Mouse (Mus musculus) heart, postnatal 0 days (tissue): ENCODE measurements at regions not wholly inside any gene's neighbourhood (a gene's known extent, or its start where the extent isn't known, plus 50 kb on each side); places are given as distances from the start of the nearest gene placed in this dataset.

Source experiments
- CTCF ChIP-seq: IDR thresholded peaks from 2 replicates; pipeline ENCODE4 v1.5.1; 2016; ENCODE audit warnings: antibody characterized with exemption, control low read depth, low read depth
- EP300 ChIP-seq: IDR thresholded peaks from 2 replicates; pipeline ENCODE4 v1.6.1; 2016; ENCODE audit warnings: antibody characterized with exemption, low read depth

DNA sequence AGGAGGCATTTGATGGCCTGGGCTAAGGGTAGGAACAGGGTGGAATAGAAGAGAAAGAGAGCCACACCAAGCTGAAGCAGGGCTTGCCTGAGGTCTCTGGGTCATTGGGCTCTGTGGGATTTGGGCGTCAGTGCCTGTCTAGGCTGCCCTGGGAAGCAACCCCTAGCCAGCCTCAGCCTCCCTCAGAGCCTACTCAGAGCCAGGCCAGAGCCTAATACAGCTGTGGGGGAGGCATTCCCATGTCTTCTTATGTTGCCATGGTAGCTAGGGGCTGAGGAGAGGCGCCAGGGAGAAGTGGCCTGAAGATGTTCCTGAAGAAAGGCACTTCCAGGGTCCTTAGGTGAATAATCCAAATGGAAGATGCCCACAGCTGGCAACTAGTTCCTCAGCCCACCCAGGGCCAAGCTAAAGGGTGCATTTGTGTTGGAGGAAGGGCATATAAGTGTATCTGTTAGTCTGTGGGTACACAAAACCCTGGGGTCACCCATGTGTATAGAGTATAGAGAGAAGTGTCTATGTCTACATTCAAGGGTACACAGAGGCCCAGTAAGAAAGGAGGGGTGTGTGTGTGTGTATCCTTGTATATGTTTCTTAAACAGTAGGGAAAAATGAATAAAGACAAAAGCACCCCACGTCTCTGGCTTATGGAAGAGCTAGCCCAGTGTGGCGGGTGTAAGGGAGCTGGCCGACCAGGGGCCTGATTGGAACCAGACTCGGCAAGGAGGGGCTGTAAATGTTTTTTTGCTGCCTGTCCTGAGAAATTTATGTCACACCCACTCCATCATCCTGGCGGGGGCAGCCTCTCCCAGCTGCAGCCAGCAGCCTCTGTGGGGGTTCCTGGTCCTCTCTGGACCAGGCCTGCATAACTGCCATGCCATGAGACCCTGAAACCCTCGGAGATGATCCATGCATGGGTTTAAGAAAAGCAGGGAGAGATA lies 134.2 kb downstream of the Pja1 start:
- TF ChIP-seq CTCF (no peak), EP300 (no peak)
